Mouse (Mus musculus) heart, adult 2 months (tissue): Measurements from ENCODE around the gene Bnc1.

Experiments
- CTCF ChIP-seq: fragments of 200-600 bp; IDR thresholded peaks from 2 replicates; pipeline ENCODE4 v1.8.1; 2022; ENCODE audit warnings: antibody characterized with exemption, mild to moderate bottlenecking, moderate library complexity
- EP300 ChIP-seq: fragments of 200-500 bp; IDR thresholded peaks from 2 replicates; pipeline ENCODE4 v1.6.1; 2011; ENCODE audit warnings: low read depth, low read length, control low read depth; ENCODE audit not compliant: insufficient read depth
- POLR2A ChIP-seq: fragments of 200-500 bp; IDR thresholded peaks from 2 replicates; pipeline ENCODE4 v1.6.1; 2011; ENCODE audit warnings: mild to moderate bottlenecking, low read depth, low read length, control low read depth; ENCODE audit not compliant: insufficient read depth

- TF ChIP-seq CTCF (no peak), EP300 (no peak), POLR2A (no peak)
Measured at GRCm38 (mm10) chr7:81992131-81993061, at the start of gene Bnc1.
